Mouse (Mus musculus): Measurements from ENCODE around the gene Mfsd6. TPM values are rescaled to one million over a fixed set of nuclear protein-coding genes. Genes with fewer than 3 reads are reported as not detected.
"Not testable (repeated sequence)": the region's sequence is repeated elsewhere in the genome, so short reads cannot be mapped to it uniquely, and the experiment has no call there.

The Mfsd6 gene
- polyA plus RNA-seq, 1 experiment, result not detected

DNA sequence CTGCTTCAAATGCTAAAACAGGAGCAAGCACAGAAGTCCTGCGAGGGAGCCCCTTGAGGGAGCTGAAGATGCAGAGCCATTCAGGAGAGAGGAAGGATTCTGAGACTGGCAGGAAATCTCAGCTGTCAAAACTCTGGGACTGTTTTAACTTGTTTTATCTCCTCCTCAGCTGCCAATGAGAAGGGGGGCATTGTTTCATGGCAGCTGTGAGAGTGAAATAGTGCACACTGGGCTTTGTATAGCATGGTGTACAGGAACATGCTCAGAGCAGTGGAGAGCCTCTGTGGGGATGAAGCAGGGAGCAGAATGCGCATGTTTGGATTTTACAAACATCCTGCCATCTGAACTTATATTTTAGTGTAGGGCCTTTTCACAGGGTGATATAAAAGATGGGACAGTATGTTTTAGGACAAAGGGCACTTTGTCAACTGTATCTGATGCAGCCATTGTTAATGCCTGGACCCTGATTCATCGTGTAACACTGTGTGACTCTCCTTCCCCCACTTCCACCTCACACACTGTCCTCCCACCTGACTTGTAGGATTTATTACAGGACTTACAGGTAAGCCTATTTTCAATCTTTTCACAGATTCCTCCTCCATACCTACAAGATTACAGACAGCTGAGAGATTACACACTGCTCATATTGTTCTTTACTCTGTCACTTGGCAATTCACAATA, 9.1 kb downstream of the Mfsd6 start:
- no peak overlapping the region for H3K27ac ChIP-seq (ENCODE audit: insufficient read depth, low read depth, low read length)
- H3K4me3 ChIP-seq (ENCODE audit: insufficient read depth, low read depth, low read length), result no peak overlapping the region
- H3K4me1 ChIP-seq (ENCODE audit: control insufficient read depth, insufficient read depth, low read length), result peaks cover 6% of the 10 kb centered on the region
- TF ChIP-seq CTCF (IDR thresholded peaks at IDR 0.05; ENCODE audit: insufficient read depth, low read depth, low read length), result no peak
- no peak for TF ChIP-seq POLR2A (IDR thresholded peaks at IDR 0.05; ENCODE audit: insufficient read depth, low read depth, low read length)
- 68% methylated on average over 3 of the region's 3 CpGs for WGBS

DNA sequence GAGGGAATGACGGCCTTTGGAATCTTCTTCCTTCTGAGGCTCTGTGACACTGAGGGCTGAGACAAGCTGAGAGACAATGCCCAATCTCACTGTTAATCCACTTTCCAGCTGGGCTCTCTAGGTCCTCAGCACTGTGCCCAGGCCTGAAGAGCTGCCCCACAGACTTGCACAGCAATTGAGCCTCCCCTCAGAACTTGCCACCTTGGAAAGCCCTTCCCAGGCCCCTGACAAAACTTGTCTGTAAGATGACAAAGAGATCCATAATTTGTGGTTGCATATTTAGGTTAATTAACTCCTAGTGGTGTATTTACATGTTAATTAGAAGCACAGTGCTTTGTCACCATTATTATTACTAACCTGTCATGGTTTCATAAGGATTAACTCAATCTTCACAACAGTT, 12.8 kb downstream of the Mfsd6 start:
- TF ChIP-seq POLR2A (IDR thresholded peaks at IDR 0.05; ENCODE audit: insufficient read depth, low read depth, low read length) (no peak), CTCF (IDR thresholded peaks at IDR 0.05; ENCODE audit: insufficient read depth, low read depth, low read length) (no peak)
- WGBS, result 74% methylated on average over 1 of the region's 1 CpGs
- Histone ChIP-seq H3K4me1 (ENCODE audit: control insufficient read depth, insufficient read depth, low read length) (peaks cover 6% of the 10 kb centered on the region), H3K27ac (ENCODE audit: insufficient read depth, low read depth, low read length) (peak overlapping the region; percentile 38), H3K4me3 (ENCODE audit: insufficient read depth, low read depth, low read length) (no peak overlapping the region)

DNA sequence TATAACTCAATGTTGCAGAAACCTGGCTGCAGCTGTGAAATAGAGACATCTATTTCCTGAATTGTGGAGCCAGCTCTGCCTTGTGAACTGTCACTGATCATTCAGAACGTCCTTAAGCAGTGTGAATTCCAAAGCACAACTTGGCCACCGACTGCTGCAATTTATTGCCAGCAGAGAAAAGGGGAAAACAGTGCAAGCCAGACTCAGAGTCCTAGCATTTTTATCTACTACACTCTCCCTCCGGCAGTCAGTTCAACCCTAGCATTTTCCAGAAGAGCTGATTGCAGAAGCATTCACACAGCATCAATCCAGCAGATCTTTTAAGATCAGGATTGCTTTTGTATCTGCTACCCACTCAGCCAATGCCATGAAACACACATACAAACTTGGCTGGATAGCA, 13.2 kb downstream of the Mfsd6 start:
- WGBS, result 18% methylated on average over 3 of the region's 3 CpGs

DNA sequence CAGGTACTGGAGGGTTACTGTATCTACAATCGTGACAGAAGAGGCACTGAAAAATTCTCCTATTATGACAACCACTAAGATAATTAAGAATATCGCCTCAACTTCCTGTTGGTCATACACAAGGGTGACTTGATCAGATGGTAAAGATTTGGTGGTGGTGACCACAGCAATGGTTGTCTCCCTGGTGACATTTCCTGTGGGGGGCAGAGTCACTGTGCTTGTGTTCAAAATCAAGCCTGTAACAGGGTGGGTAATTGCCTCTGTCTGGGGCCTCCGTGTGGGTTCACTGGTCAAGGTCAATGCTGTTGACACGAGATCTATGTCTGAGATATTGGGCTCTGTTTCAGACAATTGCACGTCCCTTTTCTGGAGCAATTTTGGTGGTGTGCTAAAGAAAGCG, 18.5 kb downstream of the Mfsd6 start:
- Histone ChIP-seq H3K4me1 (ENCODE audit: control insufficient read depth, insufficient read depth, low read length) (0 out of 2 replicates have a peak, but pooled peaks cover 3% of the 10 kb centered on the region), H3K4me3 (ENCODE audit: insufficient read depth, low read depth, low read length) (no peak overlapping the region), H3K27ac (ENCODE audit: insufficient read depth, low read depth, low read length) (no peak overlapping the region)
- TF ChIP-seq POLR2A (IDR thresholded peaks at IDR 0.05; ENCODE audit: insufficient read depth, low read depth, low read length) (no peak), CTCF (IDR thresholded peaks at IDR 0.05; ENCODE audit: insufficient read depth, low read depth, low read length) (no peak)
- WGBS, result 90% methylated on average over 6 of the region's 6 CpGs

More for the DNA sequence above, 13.2 kb downstream of the Mfsd6 start:
- peak overlapping the region; percentile 38 for H3K27ac ChIP-seq (ENCODE audit: insufficient read depth, low read depth, low read length)
- H3K4me3 ChIP-seq (ENCODE audit: insufficient read depth, low read depth, low read length), result no peak overlapping the region
- no peak for TF ChIP-seq CTCF (IDR thresholded peaks at IDR 0.05; ENCODE audit: insufficient read depth, low read depth, low read length)
- no peak for TF ChIP-seq POLR2A (IDR thresholded peaks at IDR 0.05; ENCODE audit: insufficient read depth, low read depth, low read length)
- peaks cover 6% of the 10 kb centered on the region for H3K4me1 ChIP-seq (ENCODE audit: control insufficient read depth, insufficient read depth, low read length)

DNA sequence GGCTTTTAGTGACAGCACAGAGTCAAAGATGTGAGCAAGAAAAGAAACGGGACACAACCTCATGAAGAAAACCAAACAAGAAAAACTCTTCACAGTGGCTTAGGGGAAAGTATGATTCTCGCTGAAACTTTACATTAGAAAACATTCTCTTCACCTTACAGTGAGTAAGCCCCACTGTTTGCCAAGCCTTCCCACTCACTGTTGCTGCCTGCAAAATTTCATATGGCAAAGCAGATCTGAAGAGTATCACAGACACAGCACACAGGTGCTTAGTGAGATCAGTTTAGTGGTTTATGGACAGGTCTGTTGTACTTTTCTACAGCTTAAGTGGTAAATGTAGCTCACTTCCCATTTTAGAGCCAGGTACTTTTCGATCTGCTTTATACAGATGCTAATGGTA, 20.2 kb downstream of the Mfsd6 start:
- 93% methylated on average over 3 of the region's 3 CpGs for WGBS
- Histone ChIP-seq H3K27ac (ENCODE audit: insufficient read depth, low read depth, low read length) (no peak overlapping the region), H3K4me3 (ENCODE audit: insufficient read depth, low read depth, low read length) (no peak overlapping the region), H3K4me1 (ENCODE audit: control insufficient read depth, insufficient read depth, low read length) (no peaks in the 10 kb centered on the region)
- TF ChIP-seq CTCF (IDR thresholded peaks at IDR 0.05; ENCODE audit: insufficient read depth, low read depth, low read length) (no peak), POLR2A (IDR thresholded peaks at IDR 0.05; ENCODE audit: insufficient read depth, low read depth, low read length) (no peak)

DNA sequence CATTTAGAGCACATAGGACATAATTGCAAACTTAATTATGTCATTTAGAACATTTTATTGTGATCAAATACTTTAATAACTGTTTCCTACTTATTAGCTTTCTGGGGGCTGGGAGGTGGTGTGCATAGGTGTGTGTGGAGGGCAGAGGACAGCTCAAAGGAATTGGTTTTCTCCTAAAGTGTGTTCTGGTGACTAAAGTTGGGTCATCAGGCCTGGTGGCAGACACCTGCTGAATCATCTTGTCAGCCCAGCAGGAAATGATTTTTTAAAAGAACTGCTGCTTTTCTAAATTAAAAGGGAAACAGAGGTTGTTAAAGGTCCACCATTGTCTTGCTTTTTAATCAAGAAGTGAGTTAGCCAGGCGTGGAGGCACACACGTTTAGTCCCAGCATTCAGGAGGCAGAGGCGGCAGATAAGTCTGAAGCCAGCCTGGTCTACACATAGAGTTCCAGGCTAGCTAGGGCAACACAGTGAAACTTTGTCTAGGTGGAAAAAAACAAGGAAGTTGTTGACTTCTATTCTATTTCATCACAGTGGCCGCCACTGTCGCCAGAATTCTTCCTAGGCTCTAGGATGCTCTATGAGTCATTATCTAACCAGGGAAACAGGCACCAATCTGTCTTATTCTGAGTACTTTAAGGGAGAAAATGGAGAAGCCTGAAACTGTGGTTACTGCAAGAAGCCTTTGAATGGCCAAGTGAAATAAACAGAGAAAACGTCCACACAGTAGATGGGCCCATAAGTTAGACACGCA, 24.3 kb downstream of the Mfsd6 start:
- Histone ChIP-seq H3K4me3 (ENCODE audit: insufficient read depth, low read depth, low read length) (no peak overlapping the region), H3K4me1 (ENCODE audit: control insufficient read depth, insufficient read depth, low read length) (no peaks in the 10 kb centered on the region), H3K27ac (ENCODE audit: insufficient read depth, low read depth, low read length) (no peak overlapping the region)
- 83% methylated on average over 7 of the region's 7 CpGs for WGBS
- TF ChIP-seq CTCF (IDR thresholded peaks at IDR 0.05; ENCODE audit: insufficient read depth, low read depth, low read length) (no peak), POLR2A (IDR thresholded peaks at IDR 0.05; ENCODE audit: insufficient read depth, low read depth, low read length) (no peak)

DNA sequence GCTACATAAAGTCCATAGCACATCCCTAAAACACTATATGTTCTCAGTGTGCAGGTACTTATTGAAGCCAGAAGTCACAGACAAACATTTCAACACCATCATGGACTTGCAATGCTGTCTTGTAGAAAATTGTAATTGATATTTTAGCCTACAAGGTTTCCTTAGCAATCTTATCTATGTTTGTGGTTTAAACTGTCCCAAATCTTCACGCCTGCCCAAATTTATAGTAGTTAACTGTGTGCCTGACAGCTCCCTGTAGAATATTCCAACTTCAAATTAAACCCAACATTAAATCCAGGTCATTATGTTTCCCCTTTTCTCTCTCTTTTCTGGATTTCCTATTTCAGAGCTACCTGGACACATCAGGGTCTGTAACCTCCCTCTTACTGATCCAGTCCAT, 25.3 kb downstream of the Mfsd6 start:
- H3K4me3 ChIP-seq (ENCODE audit: insufficient read depth, low read depth, low read length), result no peak overlapping the region

DNA sequence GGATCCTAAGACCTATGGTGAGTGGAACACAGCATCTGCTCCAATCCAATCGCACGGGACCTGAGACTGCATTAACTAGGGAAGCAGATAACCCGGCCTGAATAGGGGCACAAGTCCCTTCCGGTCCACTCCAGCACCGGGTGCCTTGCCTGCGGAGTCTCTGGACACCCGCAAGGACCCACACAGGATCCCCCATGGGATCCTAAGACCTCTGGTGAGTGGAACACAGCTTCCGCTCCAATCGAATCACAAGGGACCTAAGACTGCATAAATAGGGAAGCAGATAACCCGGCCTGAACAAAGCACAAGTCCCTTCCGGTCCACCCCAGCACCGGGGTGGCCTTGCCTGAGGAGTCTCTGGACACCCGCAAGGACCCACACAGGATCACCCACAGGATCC, 32.8 kb downstream of the Mfsd6 start:
- H3K27ac ChIP-seq (ENCODE audit: insufficient read depth, low read depth, low read length); H3K4me3 ChIP-seq (ENCODE audit: insufficient read depth, low read depth, low read length); H3K4me1 ChIP-seq (ENCODE audit: control insufficient read depth, insufficient read depth, low read length): not testable (repeated sequence)
- WGBS, result 93% methylated on average over 13 of the region's 13 CpGs

More for the DNA sequence above, 25.3 kb downstream of the Mfsd6 start:
- Histone ChIP-seq H3K4me1 (ENCODE audit: control insufficient read depth, insufficient read depth, low read length) (no peaks in the 10 kb centered on the region), H3K27ac (ENCODE audit: insufficient read depth, low read depth, low read length) (no peak overlapping the region)
- WGBS, result 100% methylated on average over 1 of the region's 1 CpGs
- TF ChIP-seq POLR2A (IDR thresholded peaks at IDR 0.05; ENCODE audit: insufficient read depth, low read depth, low read length) (no peak), CTCF (IDR thresholded peaks at IDR 0.05; ENCODE audit: insufficient read depth, low read depth, low read length) (no peak)

DNA sequence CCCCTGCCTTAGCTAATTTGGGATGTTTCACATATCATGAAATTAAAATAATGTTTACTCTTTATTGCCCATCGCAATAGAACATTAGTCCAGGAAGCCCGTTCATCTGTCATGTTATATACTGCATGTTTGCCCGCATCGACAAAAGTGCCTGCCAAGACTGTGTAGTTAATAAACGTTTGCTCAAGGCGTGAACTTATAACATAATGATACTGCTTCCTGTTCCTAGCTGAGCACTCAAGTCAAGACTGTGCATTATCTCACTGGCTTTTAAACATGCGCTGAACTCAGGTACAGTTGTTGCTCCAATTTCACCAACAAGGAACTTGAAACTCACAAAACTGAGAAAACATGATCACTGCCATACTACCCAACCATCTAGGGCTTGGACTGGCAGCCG, 39.6 kb downstream of the Mfsd6 start:
- no peak overlapping the region for H3K4me3 ChIP-seq (ENCODE audit: insufficient read depth, low read depth, low read length)

More for the DNA sequence above, 39.6 kb downstream of the Mfsd6 start:
- WGBS, result 80% methylated on average over 8 of the region's 8 CpGs
- TF ChIP-seq POLR2A (IDR thresholded peaks at IDR 0.05; ENCODE audit: insufficient read depth, low read depth, low read length) (no peak), CTCF (IDR thresholded peaks at IDR 0.05; ENCODE audit: insufficient read depth, low read depth, low read length) (no peak)
- no peaks in the 10 kb centered on the region for H3K4me1 ChIP-seq (ENCODE audit: control insufficient read depth, insufficient read depth, low read length)
- H3K27ac ChIP-seq (ENCODE audit: insufficient read depth, low read depth, low read length), result no peak overlapping the region

Measured in olfactory bulb, adult 2 months (tissue).